Mouse (Mus musculus) liver, embryonic 14.5 days (tissue): Measurements from ENCODE around the gene Camk2n1.

Experiments used
- CTCF ChIP-seq: IDR thresholded peaks from 2 replicates; pipeline ENCODE4 v1.5.1; 2016; ENCODE audit warnings: antibody characterized with exemption, low read depth, control low read depth
- EP300 ChIP-seq: IDR thresholded peaks from 2 replicates; pipeline ENCODE4 v1.6.1; 2016; ENCODE audit warnings: antibody characterized with exemption, low read depth

DNA sequence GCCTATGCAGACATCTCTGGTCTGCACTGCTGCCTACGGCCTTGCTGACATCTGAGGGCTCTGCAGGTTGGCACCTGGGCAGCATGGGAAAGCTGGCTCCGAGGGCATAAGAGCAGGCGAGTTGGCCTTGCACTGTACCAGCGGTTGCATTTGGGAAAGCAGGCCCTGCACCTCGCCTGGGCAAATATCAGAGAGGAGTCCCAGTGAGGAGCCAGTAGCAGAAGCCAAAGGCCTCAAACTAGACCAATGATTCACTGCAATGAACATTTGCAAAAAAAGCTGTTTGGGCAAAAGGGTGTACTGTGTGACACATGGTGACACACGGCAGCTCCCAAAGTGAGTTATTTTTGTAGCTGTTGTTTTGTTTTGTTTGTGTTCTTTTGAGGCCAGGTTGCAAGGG is 29.1 kb upstream of the Camk2n1 start:
- TF ChIP-seq CTCF (no peak), EP300 (no peak)
